Mouse (Mus musculus) gastrocnemius, adult 2 months (tissue): ENCODE data around the gene Wfdc6a. TPM values are rescaled to one million over a fixed set of nuclear protein-coding genes. Genes with fewer than 3 reads are reported as not detected.

Experiments used
- DNase-seq: peaks from one replicate; pipeline ENCODE4 v3.0.0; 2022
- H3K27ac ChIP-seq: fragments of 200-600 bp; 2 replicates; pipeline ENCODE4 v1.8.1; 2022; ENCODE audit warnings: mild to moderate bottlenecking
- H3K4me3 ChIP-seq: fragments of 200-600 bp; 2 replicates; pipeline ENCODE4 v1.8.1; 2022; ENCODE audit warnings: mild to moderate bottlenecking, moderate library complexity
- CTCF ChIP-seq: fragments of 200-600 bp; IDR thresholded peaks from 2 replicates; pipeline ENCODE4 v1.8.1; 2022; ENCODE audit warnings: antibody characterized with exemption, mild to moderate bottlenecking, moderate library complexity
- intact Hi-C: fragments of 180-260 bp; cut with DNase I; formaldehyde crosslinking; loops from one replicate; pipeline ENCODE4 v1.15.1; 2025
- total RNA-seq, 2 experiments: library from RNA; stranded (reverse); gene quantifications; 2 replicates each; pipeline ENCODE4 v1.2.3; 2021

Wfdc6a gene
- total RNA-seq, 2 experiments from 2014 or later = not detected

- Histone ChIP-seq H3K4me3 (no peak overlapping the region), H3K27ac (no peak overlapping the region)
- DNase-seq = no peak
- TF ChIP-seq CTCF = no peak
- intact Hi-C loops = no loop called here
These were observed 42.6 kb downstream of the Wfdc6a start for GRCm38 (mm10) chr2:164542598-164542997.

DNA sequence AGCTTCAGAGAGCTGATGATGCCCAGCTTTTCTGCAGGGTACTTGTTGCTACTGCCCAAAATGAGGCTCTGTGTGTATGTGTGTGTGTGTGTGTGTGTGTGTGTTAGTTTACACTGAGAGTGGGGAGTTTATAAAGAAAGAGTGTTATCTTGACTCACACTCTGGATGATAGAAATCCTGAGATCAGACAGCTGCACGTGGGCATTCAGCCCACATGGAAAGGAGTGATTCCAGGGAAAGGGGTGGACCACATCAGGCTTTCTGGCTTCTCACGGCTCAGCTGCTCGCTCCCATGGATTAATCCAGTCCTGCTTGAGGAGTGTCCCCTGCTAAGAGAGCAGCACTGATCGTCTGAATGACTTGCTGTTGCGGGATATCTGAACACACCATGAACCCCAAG, 43.1 kb downstream of the Wfdc6a start:
- Histone ChIP-seq H3K4me3 (no peak overlapping the region), H3K27ac (no peak overlapping the region)
- intact Hi-C loops = no loop called here
- no peak for DNase-seq
- TF ChIP-seq CTCF = no peak

- Histone ChIP-seq H3K4me3 (no peak overlapping the region), H3K27ac (no peak overlapping the region)
- intact Hi-C loops = no loop called here
- TF ChIP-seq CTCF = no peak
- DNase-seq = no peak
These were observed 44.4 kb downstream of the Wfdc6a start for GRCm38 (mm10) chr2:164540652-164541427.

DNA sequence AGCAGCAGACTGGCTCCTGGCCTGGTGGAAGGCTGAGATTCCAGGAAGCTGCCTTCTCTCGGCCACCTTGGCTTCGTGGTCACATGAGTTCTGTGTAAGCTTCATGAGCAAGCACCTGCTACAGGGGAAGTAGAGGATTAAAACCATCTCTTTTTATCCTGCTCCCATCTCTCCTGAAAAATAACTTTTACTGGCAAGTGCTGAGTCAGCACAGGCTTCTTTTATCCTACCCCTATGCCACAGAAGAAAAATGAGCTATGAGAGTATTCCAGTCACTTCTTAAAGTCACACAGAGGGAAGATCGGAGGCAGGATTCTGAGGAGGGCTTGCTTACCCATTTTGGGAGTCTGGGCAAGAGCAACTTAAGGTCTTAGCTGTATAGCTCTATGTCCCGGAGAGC, 48.2 kb downstream of the Wfdc6a start:
- no peak for TF ChIP-seq CTCF
- no peak overlapping the region for H3K27ac ChIP-seq
- no peak overlapping the region for H3K4me3 ChIP-seq
- intact Hi-C loops = no loop called here
- DNase-seq = no peak

GRCm38 (mm10) chr2:164534315-164534714, 50.9 kb downstream of the Wfdc6a start:
- H3K27ac ChIP-seq = no peak overlapping the region
- H3K4me3 ChIP-seq = no peak overlapping the region
- intact Hi-C loops = no loop called here
- DNase-seq = no peak
- no peak for TF ChIP-seq CTCF

GRCm38 (mm10) chr2:164531169-164531568, 54.1 kb downstream of the Wfdc6a start:
- H3K27ac ChIP-seq = no peak overlapping the region
- TF ChIP-seq CTCF = no peak; the same call in none of the 2 replicates
- H3K4me3 ChIP-seq = no peak overlapping the region
- intact Hi-C loops = no loop called here
- peak; percentile 66 for DNase-seq

Other genes with a start within 250 kb of the Wfdc6a start
- under 1 TPM in 1 of 2 experiments, not detected in 1; 0.45 TPM for gene Slpi, start 196.4 kb downstream of the Wfdc6a start, total RNA-seq
- not detected for gene Rbpjl, start 182.3 kb downstream of the Wfdc6a start, total RNA-seq
- 1 to 10 TPM in 1 of 2 experiments, under 1 TPM in 1; 0.56 to 1.7 TPM for gene Matn4, start 180.3 kb downstream of the Wfdc6a start, total RNA-seq
- 10 to 100 TPM; 39.8 to 95.4 TPM for gene Sdc4, start 141.6 kb downstream of the Wfdc6a start, total RNA-seq
- gene Sys1, start 128.5 kb downstream of the Wfdc6a start, total RNA-seq = 10 to 100 TPM; 21.7 to 24.7 TPM
- gene Gm20458, start 124.5 kb downstream of the Wfdc6a start, total RNA-seq = 1 to 10 TPM; 7.6 to 9.4 TPM
- gene Trp53tg5, start 111.7 kb downstream of the Wfdc6a start, total RNA-seq = not detected
- 10 to 100 TPM; 12.9 to 25.5 TPM for gene Dbndd2, start 99.3 kb downstream of the Wfdc6a start, total RNA-seq
- gene Pigt, start 87.9 kb downstream of the Wfdc6a start, total RNA-seq = 10 to 100 TPM; 27.2 to 33.5 TPM
- not detected for gene Wfdc2, start 23.0 kb downstream of the Wfdc6a start, total RNA-seq
- gene Spint3, start 12.0 kb downstream of the Wfdc6a start, total RNA-seq = not detected
- not detected for gene Eppin, start 8.1 kb upstream of the Wfdc6a start, total RNA-seq
- not detected for gene Wfdc6b, start 28.1 kb upstream of the Wfdc6a start, total RNA-seq
- not detected for gene Wfdc8, start 28.2 kb upstream of the Wfdc6a start, total RNA-seq
- not detected for gene Wfdc16, start 53.3 kb upstream of the Wfdc6a start, total RNA-seq
- gene Wfdc10, start 70.6 kb upstream of the Wfdc6a start, total RNA-seq = not detected
- gene Wfdc9, start 71.1 kb upstream of the Wfdc6a start, total RNA-seq = not detected
- gene Wfdc11, start 88.6 kb upstream of the Wfdc6a start, total RNA-seq = not detected
- gene Wfdc13, start 99.7 kb upstream of the Wfdc6a start, total RNA-seq = not detected
- gene Spint4, start 113.1 kb upstream of the Wfdc6a start, total RNA-seq = not detected
- gene Spint5, start 129.9 kb upstream of the Wfdc6a start, total RNA-seq = not detected
- not detected for gene Wfdc3, start 160.5 kb upstream of the Wfdc6a start, total RNA-seq
- 10 to 100 TPM; 18.5 to 19.4 TPM for gene Dnttip1, start 160.5 kb upstream of the Wfdc6a start, total RNA-seq
- under 1 TPM; 0.20 to 0.33 TPM for gene Ube2c, start 184.5 kb upstream of the Wfdc6a start, total RNA-seq
- over 10,000 TPM; 14,820 to 17,621 TPM for gene Tnnc2, start 194.5 kb upstream of the Wfdc6a start, total RNA-seq
- gene Snx21, start 200.4 kb upstream of the Wfdc6a start, total RNA-seq = 10 to 100 TPM; 20.6 to 25.6 TPM
- 1 to 10 TPM; 7.9 to 8.6 TPM for gene Acot8, start 219.4 kb upstream of the Wfdc6a start, total RNA-seq
- 1 to 10 TPM; 1.2 to 1.4 TPM for gene Zswim3, start 219.7 kb upstream of the Wfdc6a start, total RNA-seq
- 1 to 10 TPM; 4.6 to 4.9 TPM for gene Zswim1, start 237.2 kb upstream of the Wfdc6a start, total RNA-seq
- gene Spata25, start 243.1 kb upstream of the Wfdc6a start, total RNA-seq = under 1 TPM in 1 of 2 experiments, not detected in 1; 0.84 TPM
- 10 to 100 TPM; 50.2 to 58.1 TPM for gene Ctsa, start 247.4 kb upstream of the Wfdc6a start, total RNA-seq
- 10 to 100 TPM; 31.1 to 37.0 TPM for gene Neurl2, start 248.0 kb upstream of the Wfdc6a start, total RNA-seq